Mouse (Mus musculus): ENCODE data around the gene Pde4dip.

Pde4dip gene

GRCm38 (mm10) chr3:97734259-97734658 lies 154.2 kb downstream of the Pde4dip start:
- no peak for DNase-seq

- DNase-seq = no peak
These were observed 155.9 kb downstream of the Pde4dip start for GRCm38 (mm10) chr3:97732622-97733021.

- DNase-seq = no peak
These were observed 157.9 kb downstream of the Pde4dip start for GRCm38 (mm10) chr3:97730624-97731023.

GRCm38 (mm10) chr3:97730131-97730530 lies 158.4 kb downstream of the Pde4dip start:
- DNase-seq = no peak

GRCm38 (mm10) chr3:97727801-97728200 lies 160.7 kb downstream of the Pde4dip start:
- DNase-seq = no peak

- no peak for DNase-seq
These were observed 169.4 kb downstream of the Pde4dip start for GRCm38 (mm10) chr3:97719116-97719515.

GRCm38 (mm10) chr3:97715922-97716321 lies 172.6 kb downstream of the Pde4dip start:
- no peak for DNase-seq

GRCm38 (mm10) chr3:97710881-97711280 lies 177.6 kb downstream of the Pde4dip start:
- no peak for DNase-seq

GRCm38 (mm10) chr3:97710134-97710533 lies 178.4 kb downstream of the Pde4dip start:
- no peak for DNase-seq

GRCm38 (mm10) chr3:97706561-97706960 lies 181.9 kb downstream of the Pde4dip start:
- no peak for DNase-seq

- DNase-seq = no peak
These were observed 183.0 kb downstream of the Pde4dip start for GRCm38 (mm10) chr3:97705508-97705907.

GRCm38 (mm10) chr3:97702448-97703080 lies 185.9 kb downstream of the Pde4dip start:
- no peak for DNase-seq

- DNase-seq = no peak
These were observed 187.3 kb downstream of the Pde4dip start for GRCm38 (mm10) chr3:97701198-97701597.

GRCm38 (mm10) chr3:97699061-97699460 lies 189.4 kb downstream of the Pde4dip start:
- DNase-seq = no peak

GRCm38 (mm10) chr3:97697291-97697690 lies 191.2 kb downstream of the Pde4dip start:
- DNase-seq = no peak

- DNase-seq = no peak
These were observed 191.6 kb downstream of the Pde4dip start for GRCm38 (mm10) chr3:97696866-97697265.

- DNase-seq = no peak
These were observed 194.7 kb downstream of the Pde4dip start for GRCm38 (mm10) chr3:97693806-97694205.

- no peak for DNase-seq
These were observed 197.0 kb downstream of the Pde4dip start for GRCm38 (mm10) chr3:97691443-97692017.

- DNase-seq = no peak
These were observed 197.9 kb downstream of the Pde4dip start for GRCm38 (mm10) chr3:97690590-97690989.

GRCm38 (mm10) chr3:97689289-97689688 lies 199.2 kb downstream of the Pde4dip start:
- no peak for DNase-seq

GRCm38 (mm10) chr3:97686372-97687117 lies 202.0 kb downstream of the Pde4dip start:
- DNase-seq = no peak

GRCm38 (mm10) chr3:97683560-97684195 lies 204.8 kb downstream of the Pde4dip start:
- no peak for DNase-seq

GRCm38 (mm10) chr3:97682576-97682975 lies 205.9 kb downstream of the Pde4dip start:
- DNase-seq = no peak

GRCm38 (mm10) chr3:97682159-97682502 lies 206.4 kb downstream of the Pde4dip start:
- DNase-seq = no peak
